9 mouse cellular contexts compared by ENCODE assay signal in the genomic region with DNA sequence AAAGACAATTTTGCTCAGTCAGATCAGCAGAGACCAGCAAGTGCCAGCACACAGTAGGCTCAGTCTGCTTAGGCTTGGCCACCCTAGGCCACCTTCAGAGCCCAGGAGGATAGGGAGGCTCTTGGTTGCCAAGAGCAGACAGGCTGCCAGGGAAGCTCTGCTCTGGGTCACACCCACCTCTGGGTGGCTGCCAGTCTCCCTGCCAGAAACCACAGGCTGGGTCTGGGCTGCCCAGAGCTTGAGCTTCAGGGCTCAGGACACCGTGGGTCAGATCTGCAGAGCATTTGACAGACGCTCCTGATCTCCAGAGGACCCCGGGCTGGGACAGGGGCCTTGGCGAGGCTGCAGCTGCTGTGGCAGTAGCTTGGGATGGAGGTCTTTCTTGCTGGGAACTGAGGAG. TPM values are rescaled to one million over a fixed set of nuclear protein-coding genes. Genes with fewer than 3 reads are reported as not detected.
DNase-seq lines count a peak whose midpoint lies in the region; ATAC-seq lines count a peak whose summit lies in the region.
"Had no signal": no experiment of that assay in that cellular context is flagged by ENCODE, and none has a peak within 500 bp of the region (broad histone marks: within the 10 kb centered on the region; RNA-seq: fewer than 3 reads in every experiment).

Gene Ccn5, plus strand, starts transcription at position 255 of the 400 bp plus-strand sequence.

- WGBS in forebrain, embryonic 10.5 days: 78% methylated on average over 4 of the region's 4 CpGs
- 82% methylated on average over 4 of the region's 4 CpGs for WGBS in hindbrain, embryonic 13.5 days
- WGBS in intestine, embryonic 16.5 days: 76% methylated on average over 4 of the region's 4 CpGs

- DNase-seq in right cerebral cortex, postnatal 4 days: peak; percentile 45
- no peak for DNase-seq in right cerebral cortex, adult 18-20 months
- peak; percentile 91 to 95 for DNase-seq in cerebellum, postnatal 25 days
- DNase-seq in kidney, postnatal 10 days: peak; percentile 53
- DNase-seq in urinary bladder, adult 18-20 months (ENCODE audit: low spot score in 2 of 2): peak; percentile 17 to 35
- no peak for DNase-seq in forebrain, embryonic 10.5 days (ENCODE audit: extremely low spot score, low spot score)

- H3K4me3 ChIP-seq in forebrain, embryonic 10.5 days: no peak within 1 kb of the TSS
- H3K4me3 ChIP-seq in hindbrain, embryonic 13.5 days: no peak within 1 kb of the TSS
- no peak within 1 kb of the TSS for H3K4me3 ChIP-seq in intestine, embryonic 16.5 days (ENCODE audit: low read length)
- H3K4me3 ChIP-seq: midbrain, embryonic 12.5 days had no signal

- peaks cover 13% of the 10 kb centered on the region for H3K4me1 ChIP-seq in forebrain, embryonic 10.5 days
- 0 out of 2 replicates have a peak, but pooled peaks cover 4% of the 10 kb centered on the region for H3K4me1 ChIP-seq in hindbrain, embryonic 13.5 days (replicated peaks)
- H3K4me1 ChIP-seq in intestine, embryonic 16.5 days (ENCODE audit: control insufficient read depth, insufficient read depth, low read length): no peaks in the 10 kb centered on the region

- no peaks in the 10 kb centered on the region for H3K36me3 ChIP-seq in forebrain, embryonic 10.5 days (replicated peaks)
- no peaks in the 10 kb centered on the region for H3K36me3 ChIP-seq in hindbrain, embryonic 13.5 days
- H3K36me3 ChIP-seq in intestine, embryonic 16.5 days (ENCODE audit: control insufficient read depth, insufficient read depth, low read length): no peaks in the 10 kb centered on the region
- H3K36me3 ChIP-seq: midbrain, embryonic 12.5 days had no signal

- no peaks in the 10 kb centered on the region for H3K9me3 ChIP-seq in forebrain, embryonic 10.5 days
- no peaks in the 10 kb centered on the region for H3K9me3 ChIP-seq in hindbrain, embryonic 13.5 days
- no peaks in the 10 kb centered on the region for H3K9me3 ChIP-seq in intestine, embryonic 16.5 days (ENCODE audit: control insufficient read depth, low read length)
- H3K9me3 ChIP-seq: midbrain, embryonic 12.5 days had no signal

- H3K4me2 ChIP-seq in hindbrain, embryonic 13.5 days: no peak within 1 kb of the TSS
- no peak within 1 kb of the TSS for H3K4me2 ChIP-seq in intestine, embryonic 16.5 days (ENCODE audit: low read depth, low read length)
- H3K4me2 ChIP-seq: midbrain, embryonic 12.5 days had no signal

- no peaks in the 10 kb centered on the region for H3K27me3 ChIP-seq in forebrain, embryonic 10.5 days (ENCODE audit: poor library complexity, severe bottlenecking)
- no peaks in the 10 kb centered on the region for H3K27me3 ChIP-seq in hindbrain, embryonic 13.5 days
- no peaks in the 10 kb centered on the region for H3K27me3 ChIP-seq in intestine, embryonic 16.5 days (replicated peaks; ENCODE audit: control insufficient read depth, insufficient read depth, low read length)

- H3K9ac ChIP-seq in hindbrain, embryonic 13.5 days: no peak within 1 kb of the TSS
- no peak within 1 kb of the TSS for H3K9ac ChIP-seq in intestine, embryonic 16.5 days (ENCODE audit: low read depth, low read length)
- H3K9ac ChIP-seq: midbrain, embryonic 12.5 days had no signal

- H3K27ac ChIP-seq in forebrain, embryonic 10.5 days: no peak within 1 kb of the TSS
- no peak within 1 kb of the TSS for H3K27ac ChIP-seq in hindbrain, embryonic 13.5 days
- H3K27ac ChIP-seq in intestine, embryonic 16.5 days (ENCODE audit: low read length): no peak within 1 kb of the TSS
- H3K27ac ChIP-seq: midbrain, embryonic 12.5 days had no signal

- no peak for ATAC-seq in hindbrain, embryonic 13.5 days (ENCODE audit: low FRiP score)
- no peak for ATAC-seq in intestine, embryonic 16.5 days

RNA-seq across cellular contexts. Expression of gene Ccn5, which starts in this region (rescaled TPM):
- polyA plus RNA-seq in forebrain, embryonic 10.5 days (2016; fragmentation: Nextera tagmentation; extraction: Ambion mirVana): 0.29 and 0.34 TPM in 2 replicates
- polyA plus RNA-seq in hindbrain, embryonic 13.5 days (2015; fragmentation: Nextera tagmentation; extraction: Ambion mirVana): 0.13 and 0.22 TPM in 2 replicates
- polyA plus RNA-seq in intestine, embryonic 16.5 days (2015; fragmentation: Nextera tagmentation; extraction: Ambion mirVana): 0.24 and 0.76 TPM in 2 replicates

Comparison
In these comparisons a context has a peak if more than half of its experiments do, and no peak if none do; other contexts are left out.
1. DNase-seq: peak in right cerebral cortex, postnatal 4 days (single experiment), cerebellum, postnatal 25 days (2 of 2), kidney, postnatal 10 days (single experiment) and urinary bladder, adult 18-20 months (2 of 2); none in right cerebral cortex, adult 18-20 months (single experiment) and forebrain, embryonic 10.5 days (single experiment).